Mouse (Mus musculus) NIH3T3 (cell line): ENCODE results near the gene Gm47841.
A peak's percentile ranks its signal among the peaks of the same experiment; 100 is the strongest.

Source experiments
- DNase-seq: peaks from one replicate; pipeline ENCODE4 v3.0.0-alpha.2; 2012; ENCODE audit warnings: low read depth

Gm47841 gene

GRCm38 (mm10) chr15:101042613-101043012, 4.6 kb downstream of the Gm47841 start:
- peak; percentile 65 for DNase-seq

GRCm38 (mm10) chr15:101041966-101042365, 5.2 kb downstream of the Gm47841 start:
- DNase-seq: no peak

DNA sequence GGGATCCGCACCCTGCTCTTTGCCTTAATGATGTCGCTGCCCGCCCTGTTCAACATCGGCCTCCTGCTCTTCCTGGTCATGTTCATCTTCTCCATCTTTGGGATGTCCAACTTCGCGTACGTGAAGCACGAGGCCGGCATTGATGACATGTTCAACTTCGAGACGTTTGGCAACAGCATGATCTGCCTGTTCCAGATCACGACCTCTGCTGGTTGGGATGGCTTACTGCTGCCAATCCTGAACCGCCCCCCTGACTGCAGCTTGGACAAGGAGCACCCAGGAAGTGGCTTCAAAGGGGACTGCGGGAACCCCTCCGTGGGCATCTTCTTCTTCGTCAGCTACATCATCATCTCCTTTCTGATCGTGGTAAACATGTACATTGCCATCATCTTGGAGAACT, 7.5 kb downstream of the Gm47841 start:
- DNase-seq: no peak

- DNase-seq: no peak
These were observed 18.2 kb downstream of the Gm47841 start for GRCm38 (mm10) chr15:101028960-101029359.

- DNase-seq: no peak
These were observed 35.8 kb downstream of the Gm47841 start for GRCm38 (mm10) chr15:101011352-101011751.

DNA sequence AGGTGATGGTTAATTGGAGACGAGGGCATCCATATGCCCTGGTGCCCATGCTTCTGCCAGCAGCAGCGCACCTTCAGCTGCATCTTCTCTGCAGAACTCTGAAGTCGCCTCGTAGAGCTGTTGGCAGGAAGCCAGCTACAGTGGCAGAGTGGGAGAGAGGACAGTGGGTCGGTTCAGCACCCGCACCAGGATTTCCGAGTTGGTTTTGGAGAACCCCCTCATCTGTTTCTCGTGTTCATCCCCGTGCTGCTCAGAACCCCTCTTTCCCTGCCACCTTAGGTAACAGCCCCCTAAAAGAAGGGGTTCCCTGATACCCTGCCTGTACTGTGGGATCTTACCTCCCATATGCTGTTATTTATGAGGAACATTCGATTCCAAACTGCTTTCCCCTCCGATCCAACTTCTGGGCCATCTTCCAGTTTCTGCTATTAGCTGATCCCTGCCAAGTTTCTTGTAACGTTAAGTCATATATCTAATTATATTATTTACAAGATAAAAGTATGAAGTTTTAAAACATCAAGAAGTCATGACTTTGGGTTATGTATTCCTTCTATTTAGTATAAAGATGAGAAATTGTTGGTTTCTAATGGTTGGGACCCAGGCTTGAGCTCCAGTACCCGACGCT, 38.7 kb downstream of the Gm47841 start:
- peak; percentile 29 for DNase-seq

DNA sequence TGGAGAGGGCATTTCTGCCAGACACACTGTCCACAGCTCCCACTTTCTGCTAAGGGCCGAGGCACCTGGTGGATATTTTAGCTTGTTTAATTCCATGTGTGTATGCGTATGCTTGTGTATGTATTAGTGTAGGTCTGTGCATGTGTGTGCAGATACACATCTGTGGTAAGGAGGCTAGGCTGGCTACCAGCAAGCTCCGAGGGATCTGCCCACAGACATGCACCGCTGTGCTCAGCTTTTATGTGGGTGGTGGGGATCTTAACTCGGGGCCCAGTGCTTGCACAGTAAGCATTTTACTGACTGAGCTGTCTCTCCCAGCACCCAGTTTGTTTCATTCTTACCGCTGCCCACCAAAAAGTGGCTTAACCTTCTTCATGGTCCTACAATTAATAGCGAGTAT, 40.0 kb downstream of the Gm47841 start:
- DNase-seq: no peak

GRCm38 (mm10) chr15:101006251-101007040, 40.8 kb downstream of the Gm47841 start:
- peak; percentile 46 for DNase-seq

DNA sequence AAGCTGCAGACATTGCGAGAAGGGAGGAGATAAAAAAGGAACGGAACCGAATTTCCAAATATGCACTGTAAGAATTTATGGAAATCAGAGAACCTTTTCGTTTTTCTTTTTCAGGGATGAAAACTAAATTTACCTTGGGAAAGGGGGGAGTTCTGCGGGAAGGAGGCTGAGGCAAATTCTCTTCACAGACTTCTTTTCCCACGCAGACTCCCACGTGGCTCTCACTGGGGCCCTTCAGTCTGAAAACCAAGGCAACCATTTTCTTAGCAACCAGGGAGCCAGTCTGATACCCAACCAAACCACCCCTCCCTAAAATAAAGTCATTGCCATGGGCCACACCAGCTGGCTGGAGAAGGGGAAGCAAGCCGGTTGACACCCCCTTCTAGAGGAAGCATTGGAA, 41.5 kb downstream of the Gm47841 start:
- DNase-seq: no peak

- no peak for DNase-seq
These were observed 42.7 kb downstream of the Gm47841 start for GRCm38 (mm10) chr15:101004538-101004937.

DNA sequence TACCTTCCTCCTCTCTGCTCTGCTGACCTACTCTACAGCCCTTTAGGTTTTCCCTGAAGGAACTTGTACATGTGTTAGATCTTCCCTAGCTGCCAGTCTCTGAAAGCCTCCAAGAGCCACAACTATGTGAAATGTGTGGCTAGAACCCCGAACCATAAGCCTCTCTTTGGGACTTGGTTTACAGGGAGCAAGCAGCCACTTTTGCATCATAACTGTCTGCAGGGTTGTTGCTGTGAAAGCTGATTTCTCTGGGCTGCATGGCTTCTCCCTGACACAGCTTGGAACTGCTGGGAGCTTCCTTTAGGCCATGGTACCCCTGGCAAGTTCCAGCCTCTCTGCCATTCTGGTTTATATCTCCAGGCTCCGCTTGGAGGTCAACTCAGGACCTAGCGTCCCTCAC, 44.7 kb downstream of the Gm47841 start:
- no peak for DNase-seq

GRCm38 (mm10) chr15:101001685-101002084, 45.5 kb downstream of the Gm47841 start:
- no peak for DNase-seq

- peak; percentile 63 for DNase-seq
These were observed 50.1 kb downstream of the Gm47841 start for GRCm38 (mm10) chr15:100997090-100997489.
